Mouse (Mus musculus) stomach, postnatal 0 days (tissue): Measurements from ENCODE around the gene Grtp1.

Experiments used
- CTCF ChIP-seq: IDR thresholded peaks from 2 replicates; pipeline ENCODE4 v1.5.1; 2016; ENCODE audit warnings: antibody characterized with exemption, low read depth, mild to moderate bottlenecking, moderate library complexity
- EP300 ChIP-seq: optimal IDR thresholded peaks from 2 replicates; pipeline ENCODE3; 2016; ENCODE audit warnings: antibody characterized with exemption

DNA sequence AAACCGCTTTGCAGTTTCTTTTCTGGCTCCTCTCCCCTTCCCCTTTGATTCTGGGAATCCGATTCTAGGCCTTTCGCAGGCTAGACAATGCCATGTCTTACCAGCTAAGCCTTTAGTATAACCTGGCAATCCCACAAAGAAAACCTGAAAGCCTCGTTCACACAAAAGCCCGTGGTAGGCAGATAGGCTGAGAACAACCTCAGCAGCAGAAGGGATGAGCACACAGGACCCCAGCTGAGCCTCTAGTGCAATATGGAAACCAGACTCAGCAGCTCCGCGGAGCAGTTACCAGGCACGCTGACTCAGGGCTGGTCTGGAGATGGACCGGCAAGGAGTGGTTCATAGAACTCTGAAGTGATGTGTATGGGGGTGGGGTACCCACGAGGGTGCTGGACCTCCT lies 5.6 kb downstream of the Grtp1 start:
- TF ChIP-seq CTCF (no peak), EP300 (no peak)
